Mouse (Mus musculus): Measurements from ENCODE around the gene Kcns1.

Kcns1 gene

DNA sequence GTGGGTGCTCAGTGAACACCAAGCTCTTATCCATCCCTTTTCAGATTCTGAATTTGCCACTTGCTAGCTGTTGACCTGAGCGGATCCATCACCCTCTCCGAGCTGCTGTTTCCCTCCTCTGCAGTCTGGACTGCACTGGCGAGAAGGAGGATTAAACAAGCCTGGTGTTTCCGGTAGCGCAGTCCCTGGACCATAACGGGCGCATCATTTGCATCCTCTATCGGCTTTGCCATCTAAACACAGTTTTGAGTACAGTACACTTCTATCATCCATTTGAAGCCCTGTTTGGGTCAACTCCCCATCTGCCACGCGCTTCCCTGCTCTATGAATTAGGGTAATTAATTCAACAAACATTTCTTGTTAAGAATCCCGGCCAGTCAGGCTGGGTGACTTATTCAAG lies 587 bp downstream of the Kcns1 start:
- DNase-seq, result no peak

DNA sequence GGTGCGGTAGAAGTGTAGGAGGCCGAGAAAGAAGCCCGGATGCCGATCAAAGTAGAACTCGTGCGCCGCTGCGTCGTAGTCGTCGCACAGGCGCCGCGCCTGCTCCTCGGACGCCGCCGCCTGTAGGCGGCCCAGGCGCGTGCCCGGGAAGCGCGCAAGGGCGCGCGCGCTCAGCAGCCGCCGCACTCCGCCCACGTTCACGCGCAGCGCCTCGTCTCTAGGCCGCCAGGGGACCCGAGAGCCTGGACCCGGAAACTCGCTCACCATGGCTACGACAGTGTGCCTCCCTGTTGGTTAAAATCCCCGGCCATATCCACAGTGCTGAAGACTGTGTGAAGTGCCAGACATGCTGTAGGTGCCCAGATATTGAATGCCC lies 2.4 kb downstream of the Kcns1 start:
- DNase-seq, result no peak

DNA sequence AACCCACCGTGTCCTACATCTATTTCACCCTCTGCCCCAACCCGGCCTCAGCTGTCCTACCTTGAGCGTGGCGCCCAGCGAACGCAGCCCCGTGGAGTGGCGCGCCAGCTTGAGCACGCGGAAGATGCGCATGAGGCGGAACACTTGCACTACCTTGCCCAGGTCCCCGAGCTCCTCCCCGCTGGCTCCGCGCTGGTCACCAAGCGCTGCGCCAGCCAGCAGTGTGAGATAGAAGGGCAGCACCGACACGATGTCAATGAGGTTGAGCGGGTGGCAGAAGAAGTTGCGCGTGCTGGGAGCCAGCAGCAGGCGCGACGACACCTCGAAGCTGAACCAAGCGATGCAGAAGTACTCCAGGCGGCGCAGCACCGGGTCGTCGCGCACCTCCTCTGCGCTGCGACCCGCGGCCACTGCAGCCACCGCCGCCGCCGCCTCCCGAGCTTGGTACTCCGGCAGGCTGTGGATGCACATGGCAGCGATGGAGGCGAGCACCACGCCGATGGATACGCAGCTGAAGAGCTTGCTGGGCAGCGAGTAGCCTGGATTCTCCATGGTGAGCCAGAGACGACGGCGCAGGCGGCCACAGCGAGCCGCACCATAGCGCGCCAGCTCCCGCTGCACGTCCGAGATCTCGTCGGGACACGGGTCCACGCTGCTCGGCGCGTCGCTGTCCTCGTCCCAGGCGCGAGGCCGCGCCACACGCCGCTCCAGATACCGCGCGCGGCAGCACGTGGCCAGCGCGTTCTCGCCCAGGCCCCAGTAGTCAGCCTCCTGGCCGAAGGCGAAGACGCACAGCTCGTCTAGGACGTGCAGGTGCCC lies 3.0 kb downstream of the Kcns1 start:
- no peak for DNase-seq

DNA sequence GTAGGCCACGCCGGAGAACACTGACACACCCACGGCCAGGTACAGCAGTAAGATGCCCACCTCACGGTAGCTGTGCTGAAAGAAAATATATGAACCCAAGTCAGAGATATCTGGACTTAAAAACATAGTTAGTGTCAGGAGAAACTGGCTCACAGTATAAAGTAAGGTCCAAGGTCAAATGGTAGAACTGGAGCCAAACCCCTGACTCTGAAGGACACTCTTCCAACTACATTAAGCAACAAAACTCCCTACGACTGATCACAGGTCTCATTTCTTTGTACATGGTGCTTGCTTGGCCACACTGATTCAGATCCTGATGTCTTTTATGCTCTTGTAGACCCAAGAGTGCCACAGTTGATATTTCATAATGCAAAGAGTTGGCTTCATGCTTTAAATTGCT lies 6.0 kb downstream of the Kcns1 start:
- DNase-seq, result no peak

DNA sequence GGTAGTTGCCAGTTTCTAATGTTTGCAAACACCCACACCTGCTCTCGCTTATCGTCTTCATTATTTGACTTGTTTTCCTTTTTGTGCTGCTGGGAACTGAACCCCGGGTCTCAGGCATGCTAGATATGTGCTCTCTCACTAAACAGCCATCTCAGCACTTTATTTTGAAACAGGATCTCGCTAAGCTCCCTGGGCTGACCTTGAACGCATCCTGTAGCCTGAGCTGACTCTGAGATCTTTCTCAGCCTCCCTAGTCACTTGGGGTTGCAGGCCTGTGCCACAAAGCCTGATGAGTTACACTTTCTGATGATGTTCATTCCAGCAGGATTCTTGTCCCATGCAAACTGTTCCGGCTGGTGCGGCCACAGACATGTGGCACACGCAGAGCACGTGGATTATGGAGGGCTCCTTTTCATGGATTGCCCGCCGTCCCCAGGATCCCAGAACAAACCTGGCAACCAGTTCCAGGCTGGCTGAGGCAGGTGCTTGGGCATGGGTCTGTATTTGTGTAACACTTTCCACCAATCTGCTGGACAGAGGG lies 9.3 kb downstream of the Kcns1 start:
- DNase-seq, result no peak

DNA sequence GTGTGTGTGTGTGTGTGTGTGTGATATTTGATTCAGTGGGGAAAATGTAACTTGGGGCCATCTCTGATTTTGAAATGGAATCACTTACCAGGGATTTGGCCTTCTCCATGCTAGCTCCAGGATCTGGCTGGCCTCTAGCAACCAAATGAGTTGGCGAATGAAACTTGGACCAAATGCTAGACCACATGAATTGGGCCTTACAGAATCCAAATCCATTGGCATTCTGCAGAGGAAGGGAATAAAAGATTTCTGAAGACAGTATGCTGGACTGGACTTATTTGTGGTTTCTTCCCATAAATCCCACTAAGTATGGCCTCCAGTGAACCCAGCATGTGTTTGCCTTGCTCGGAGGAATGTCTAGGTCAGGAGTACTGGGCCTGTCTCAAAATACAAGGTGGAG lies 12.1 kb downstream of the Kcns1 start:
- DNase-seq, result no peak

DNA sequence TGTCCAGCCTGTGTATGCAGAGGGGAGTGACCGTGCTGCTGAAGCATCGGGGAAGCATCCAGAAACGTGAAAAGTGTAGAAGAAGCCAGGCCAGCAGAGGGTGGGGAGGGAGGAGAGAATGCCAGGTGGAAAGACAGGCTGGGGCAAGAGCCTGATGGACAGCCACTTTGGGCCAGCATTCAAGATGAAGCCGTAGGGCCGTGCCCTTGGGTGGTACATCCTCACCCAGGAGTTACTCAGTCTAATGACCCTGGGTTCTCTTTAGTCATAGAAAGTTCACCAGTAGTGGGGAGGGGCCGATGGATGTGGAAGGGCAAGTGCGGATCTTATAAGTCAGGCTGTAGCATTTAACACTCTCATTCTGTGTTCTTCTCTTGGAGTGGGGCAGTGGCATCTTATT lies 14.8 kb downstream of the Kcns1 start:
- no peak for DNase-seq

DNA sequence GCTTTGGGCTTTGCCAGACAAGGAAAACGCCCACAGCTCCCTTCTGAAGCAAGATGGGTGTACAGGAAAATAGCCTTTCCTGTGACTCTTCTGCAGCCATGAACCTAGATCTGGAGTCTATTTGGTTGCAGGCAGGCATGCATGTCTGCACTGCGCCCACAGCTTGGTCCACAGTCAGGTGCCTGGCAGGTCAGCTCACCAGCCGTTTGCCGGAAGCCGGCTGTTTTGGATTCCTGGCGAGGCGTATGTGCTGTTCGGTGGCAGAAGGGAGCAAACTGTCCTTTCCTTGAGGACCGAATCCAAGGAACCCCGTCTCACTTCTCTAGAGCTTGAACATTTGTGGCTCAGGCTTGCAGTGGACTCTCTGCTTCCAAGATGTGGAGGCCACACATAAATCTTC lies 16.9 kb downstream of the Kcns1 start:
- no peak for DNase-seq

DNA sequence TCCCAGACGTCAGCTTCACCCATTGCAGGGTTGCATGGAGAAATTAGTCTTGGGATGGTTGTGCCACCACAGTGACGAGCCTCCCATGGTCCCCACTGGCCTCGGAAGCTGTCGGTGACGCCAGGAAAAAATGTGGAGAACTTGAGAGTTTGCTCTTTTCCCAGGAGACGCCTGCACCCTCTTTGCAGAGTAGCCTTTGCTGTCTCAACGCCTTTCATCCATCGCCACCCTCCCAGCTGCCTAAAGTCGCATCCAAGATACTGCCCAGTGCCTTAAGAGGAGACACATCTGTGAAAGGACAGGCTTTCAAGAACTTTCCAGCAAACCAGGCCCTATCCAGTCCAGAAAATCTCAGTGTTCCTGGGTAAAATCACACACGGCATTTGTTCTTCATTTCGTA lies 18.6 kb downstream of the Kcns1 start:
- peak; percentile 28 for DNase-seq

DNA sequence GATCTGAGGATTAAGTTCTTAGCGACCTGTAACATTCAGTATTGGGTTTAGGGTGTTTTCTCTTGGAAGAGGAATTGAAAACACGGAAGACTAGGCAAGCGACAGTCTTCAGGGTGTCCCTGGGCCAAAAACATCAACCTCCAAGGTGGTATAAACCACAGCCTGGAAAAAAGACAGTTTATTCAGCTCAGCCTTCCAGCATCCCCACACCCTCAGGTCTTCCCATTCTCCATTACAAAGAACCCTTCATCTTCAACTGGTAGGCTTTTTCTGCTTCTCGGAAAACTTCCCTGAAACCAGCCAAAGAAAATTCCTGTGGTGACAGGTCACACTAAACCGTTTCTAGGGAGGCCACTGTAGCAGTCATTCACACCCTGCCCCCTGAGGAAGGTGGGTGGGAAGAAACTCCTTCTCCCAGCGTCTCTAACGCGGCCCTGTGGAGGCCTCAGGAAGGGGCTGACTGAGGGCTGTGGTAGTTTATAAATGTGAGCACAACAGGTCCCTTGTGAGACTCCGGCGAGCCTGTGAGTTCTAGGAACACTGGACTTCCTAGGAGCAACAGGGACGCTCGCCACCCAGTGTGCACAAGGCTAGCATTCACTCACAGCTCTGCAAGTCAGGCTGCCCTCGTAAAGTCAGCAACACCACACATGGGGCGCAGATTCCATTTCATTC lies 20.7 kb downstream of the Kcns1 start:
- DNase-seq, result no peak

DNA sequence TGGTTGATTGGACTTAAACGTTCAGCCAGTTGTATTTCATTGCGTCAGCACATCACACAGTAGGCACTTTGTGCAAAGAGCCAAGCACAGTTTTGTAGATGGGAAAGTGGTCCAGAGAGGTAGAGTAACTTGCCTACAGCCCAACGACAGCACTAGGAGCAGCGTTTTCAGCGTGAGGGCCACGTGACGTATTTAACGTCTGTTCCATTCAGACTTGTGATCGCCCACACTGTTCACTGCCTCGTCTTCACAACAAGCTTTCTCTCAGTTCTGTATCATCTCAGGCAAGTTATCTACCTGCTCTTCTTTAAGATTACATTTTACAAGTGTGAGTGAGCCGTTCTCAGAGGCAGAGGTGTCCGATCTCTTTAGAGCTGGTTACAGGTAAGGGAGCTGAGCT lies 24.4 kb downstream of the Kcns1 start:
- DNase-seq, result no peak

DNA sequence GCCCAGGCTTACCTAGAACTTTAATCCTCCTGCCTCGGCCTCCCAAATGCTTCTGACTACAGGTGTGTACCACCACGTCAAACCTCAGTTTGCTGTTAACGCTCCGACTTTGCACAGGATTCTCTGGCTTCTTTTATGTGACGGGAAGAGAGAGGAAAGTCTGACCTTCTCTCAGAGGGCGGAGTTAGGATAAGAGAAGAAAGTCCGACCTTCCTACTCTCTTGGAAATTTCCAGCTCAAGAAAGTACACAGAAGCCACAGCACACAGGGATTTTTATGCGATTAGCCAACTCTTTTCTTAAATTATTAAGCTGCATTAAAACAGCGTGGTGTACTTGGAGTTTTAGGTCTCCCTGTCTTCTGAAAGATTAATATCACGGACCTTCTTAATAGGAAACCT lies 26.4 kb downstream of the Kcns1 start:
- no peak for DNase-seq

DNA sequence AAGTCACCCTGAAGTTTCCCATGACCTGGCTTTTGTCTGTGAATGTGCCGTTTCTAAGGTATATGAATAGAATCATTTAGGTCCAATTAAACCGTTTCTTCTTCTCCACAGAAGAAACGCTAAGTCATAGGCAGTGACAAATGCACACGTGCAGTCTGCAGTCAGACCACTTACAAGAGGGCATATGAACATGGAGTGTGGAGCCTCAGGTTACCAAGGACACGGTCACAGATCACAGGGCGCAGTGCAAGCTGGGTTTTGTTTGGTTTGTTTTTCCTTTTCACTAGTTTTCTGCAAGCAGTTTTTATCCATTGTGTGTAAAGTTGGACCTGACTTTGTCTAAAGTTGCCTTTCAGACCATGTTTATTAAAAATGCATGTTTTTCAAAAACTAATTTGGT lies 26.9 kb downstream of the Kcns1 start:
- no peak for DNase-seq

DNA sequence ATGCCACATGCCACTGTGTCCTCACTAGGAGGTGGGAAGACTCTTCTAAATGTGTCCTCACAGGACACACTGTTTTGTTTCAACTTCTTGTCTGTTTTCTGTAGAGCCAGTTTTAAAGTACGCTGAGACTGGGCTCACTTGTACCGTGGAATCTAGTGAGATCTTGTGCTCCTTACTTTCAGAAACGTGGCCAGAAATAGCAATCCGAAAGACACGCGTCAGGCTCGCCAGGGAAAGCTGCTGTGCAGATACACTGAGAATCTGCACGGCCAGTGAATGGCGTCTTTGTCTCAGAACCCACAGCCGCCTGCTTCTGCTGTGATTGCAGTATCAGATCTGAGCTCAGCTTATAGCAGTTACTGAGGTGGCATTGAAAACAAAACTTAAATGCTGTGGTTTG lies 28.9 kb downstream of the Kcns1 start:
- no peak for DNase-seq

DNA sequence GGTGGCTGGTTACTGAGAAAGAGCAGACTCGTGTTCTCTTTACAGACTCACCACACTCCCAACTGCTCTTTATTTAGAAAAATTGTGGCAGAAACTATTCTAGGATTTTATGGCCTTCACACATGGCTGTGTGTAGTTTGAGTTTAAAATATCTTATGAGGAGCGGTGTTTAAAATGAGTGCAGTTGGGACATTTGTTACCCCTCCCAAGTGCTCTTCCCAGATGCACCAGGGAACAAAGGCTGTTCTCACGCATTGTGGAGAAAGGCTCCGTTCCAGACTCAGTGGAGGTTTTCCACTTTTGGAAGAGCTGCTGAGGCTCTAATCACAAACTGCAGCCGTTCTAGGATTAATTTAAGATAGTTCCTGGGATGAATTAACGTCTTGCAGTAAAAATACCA lies 33.2 kb downstream of the Kcns1 start:
- DNase-seq, result no peak

DNA sequence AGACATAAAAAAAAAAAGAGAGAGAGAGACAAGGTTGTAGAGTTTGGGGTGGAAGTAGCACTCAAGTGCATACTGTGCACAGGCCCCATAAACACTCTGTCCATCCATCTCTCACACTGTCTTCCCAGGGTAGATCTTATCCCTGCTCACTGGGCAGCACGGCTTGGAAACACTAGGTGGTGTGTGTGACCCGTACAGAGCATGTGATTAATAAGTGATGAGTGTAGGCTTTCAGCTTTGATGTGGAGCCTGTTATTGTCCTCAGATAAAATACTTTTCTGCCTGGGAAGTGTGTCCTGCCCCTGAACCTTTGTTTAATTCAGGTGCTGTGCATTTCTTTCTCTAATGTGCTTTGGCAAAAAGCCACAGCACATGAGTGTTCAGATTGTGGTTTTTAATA lies 34.5 kb downstream of the Kcns1 start:
- no peak for DNase-seq

DNA sequence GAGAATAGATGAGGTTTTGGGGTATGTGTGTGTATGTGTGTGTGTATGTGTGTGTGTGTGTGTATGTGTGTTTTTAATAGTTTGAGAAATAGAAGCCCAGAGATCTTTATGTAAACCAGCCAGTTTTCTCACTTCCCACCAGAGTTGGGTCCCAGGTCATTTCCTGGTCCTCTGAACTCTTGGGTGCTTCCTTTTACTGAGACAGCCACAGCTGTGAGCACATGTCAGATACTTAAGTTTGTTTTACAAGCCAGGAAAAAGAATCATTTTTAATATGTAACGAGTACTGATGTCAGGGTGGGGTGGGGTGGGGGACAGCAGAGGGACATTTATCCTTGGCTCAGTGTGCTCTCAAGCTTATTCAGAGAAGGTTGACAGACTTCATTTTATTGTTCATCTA lies 35.5 kb downstream of the Kcns1 start:
- peak; percentile 12 for DNase-seq

DNA sequence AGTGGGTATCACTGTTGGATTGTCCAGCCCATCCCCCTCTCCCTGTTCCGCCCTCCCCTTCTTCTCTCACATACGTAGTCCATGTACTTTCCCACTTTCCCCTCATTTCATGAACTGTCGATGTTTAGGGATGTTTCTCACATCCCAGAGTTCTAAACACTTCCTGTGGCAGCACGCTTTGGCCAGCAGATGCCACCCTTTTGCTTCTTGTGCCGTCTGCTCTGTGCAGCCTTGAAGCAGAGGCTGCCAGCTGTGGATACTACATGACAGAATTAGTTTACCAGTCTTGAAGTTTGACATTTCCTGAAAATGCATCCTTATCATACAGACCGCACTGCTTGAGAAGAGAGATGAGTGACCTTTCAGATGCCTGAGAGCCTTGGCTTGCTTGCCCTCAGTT lies 36.4 kb downstream of the Kcns1 start:
- DNase-seq, result peak; percentile 47

DNA sequence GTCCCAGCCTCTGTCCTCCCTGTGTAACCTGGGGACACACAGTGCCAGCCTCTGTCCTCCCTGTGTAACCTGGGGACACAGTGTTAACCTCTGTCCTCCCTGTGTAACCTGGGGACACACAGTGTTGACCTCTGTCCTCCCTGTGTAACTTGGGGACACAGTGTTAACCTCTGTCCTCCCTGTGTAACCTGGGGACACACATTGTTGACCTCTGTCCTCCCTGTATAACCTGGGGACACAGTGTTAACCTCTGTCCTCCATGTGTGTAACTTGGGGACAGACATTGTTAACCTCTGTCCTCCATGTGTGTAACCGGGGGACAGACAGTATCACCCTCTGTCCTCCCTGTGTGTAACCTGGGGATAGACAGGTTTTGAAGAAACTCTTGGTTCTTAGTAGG lies 39.3 kb downstream of the Kcns1 start:
- no peak for DNase-seq

DNA sequence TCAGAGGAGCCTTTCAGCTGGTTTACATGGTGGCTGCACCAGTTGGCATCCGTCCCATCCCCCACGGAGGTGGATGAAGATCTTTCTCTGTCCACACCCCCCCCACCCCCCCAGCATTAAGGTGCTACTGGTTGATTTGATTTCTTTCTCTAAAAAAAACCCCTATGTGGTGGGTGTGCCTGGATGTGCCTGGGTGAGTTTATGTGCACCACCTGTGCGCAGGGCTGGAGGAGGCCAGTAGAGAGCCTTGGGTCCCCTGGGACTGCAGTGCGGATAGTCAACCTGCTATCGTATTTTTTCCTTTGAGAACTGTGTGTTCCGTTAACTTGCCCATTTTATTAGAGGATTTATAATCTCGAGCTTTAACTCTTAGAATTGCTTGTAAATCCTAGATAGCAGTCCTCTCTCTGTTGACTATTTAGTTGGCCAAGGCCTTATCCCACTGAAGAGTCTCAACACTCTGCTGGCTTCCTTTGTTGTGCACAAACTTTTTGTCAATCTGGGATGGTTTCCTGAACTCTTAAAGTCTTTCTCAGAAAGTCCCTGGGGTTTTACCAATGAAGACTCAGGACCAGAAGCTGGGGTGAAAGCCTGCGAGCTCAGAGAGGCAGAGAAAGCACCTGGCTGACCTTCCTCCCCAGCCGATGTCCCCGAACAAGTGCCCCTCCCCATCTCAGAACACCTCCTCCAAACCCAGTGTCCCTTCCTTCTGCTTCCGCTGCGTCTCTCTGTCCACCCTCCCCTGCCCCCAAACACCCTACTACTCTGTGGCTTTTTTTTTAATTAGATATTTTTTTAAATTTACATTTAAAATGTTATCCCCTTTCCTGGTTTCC lies 42.1 kb downstream of the Kcns1 start:
- DNase-seq, result peak; percentile 16

DNA sequence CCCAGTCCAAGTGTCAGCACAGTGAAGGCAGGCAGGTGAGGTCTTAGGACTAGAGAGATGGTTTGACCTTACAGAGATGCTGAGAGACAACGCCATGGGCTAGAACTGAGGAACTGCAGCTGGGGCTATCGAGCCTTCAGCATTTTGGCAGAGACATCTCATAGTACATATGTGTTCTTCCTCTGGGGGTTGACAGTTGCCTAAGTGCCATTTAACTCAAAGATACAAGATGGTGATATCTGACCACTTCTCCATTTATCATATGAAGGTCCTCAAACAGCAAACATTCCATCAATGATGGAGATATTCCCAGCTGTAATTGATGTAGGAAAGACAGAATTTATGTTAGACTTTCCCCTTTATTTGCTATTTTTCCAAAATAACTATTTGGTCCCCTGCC lies 43.6 kb downstream of the Kcns1 start:
- DNase-seq, result no peak

DNA sequence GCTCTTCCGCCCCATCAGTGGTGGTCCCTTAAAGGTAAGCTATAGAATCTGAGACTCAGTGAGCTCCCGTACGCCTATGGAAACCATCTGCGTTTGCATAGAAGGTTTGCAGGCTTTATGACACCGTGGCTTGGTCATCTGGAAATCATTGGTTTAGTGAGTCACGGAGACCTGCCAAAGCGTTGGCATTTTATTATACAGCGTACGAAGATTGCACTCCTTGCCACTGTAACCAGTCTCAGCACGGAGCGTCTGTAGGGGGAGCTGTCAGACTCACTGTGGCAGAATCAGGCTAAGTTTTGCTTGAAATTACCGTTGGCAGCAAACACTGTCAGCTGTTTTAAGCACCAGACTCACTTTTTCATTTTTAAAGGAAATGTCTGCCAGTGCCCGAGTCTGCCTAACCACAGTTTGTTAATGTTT lies 44.4 kb downstream of the Kcns1 start:
- peak; percentile 81 for DNase-seq

DNA sequence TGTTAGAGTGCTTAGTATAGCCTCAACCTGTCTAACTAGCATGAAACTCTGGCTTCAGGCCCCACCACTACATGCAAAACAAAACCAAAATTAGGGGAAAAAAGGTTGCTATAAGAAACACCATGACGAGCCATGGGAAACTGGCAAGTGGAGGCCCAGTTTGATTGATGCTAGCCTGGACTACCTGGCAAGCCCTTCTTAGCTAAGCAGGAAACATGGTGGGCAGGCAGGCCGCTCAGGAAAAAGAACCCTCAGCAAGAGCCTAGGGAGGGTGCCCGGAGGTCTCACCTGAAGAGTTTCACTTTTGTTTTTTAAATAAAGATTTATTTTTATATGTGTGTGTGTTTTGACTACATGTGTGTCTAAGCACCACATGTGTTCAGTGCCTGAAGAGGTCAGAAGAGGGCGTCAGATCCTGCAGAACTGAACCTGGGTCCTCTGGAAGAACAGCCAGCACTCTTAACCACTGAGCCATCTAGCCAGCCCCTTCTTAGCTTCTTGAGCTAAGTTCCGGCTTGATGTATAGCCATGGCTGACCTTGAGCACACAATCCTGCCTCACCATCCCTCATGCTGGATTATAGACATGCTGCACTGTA lies 47.6 kb downstream of the Kcns1 start:
- DNase-seq, result peak; percentile 14
